Mouse (Mus musculus) adrenal gland, postnatal 0 days (tissue): ENCODE measurements around the gene Ogfod3. TPM values are rescaled to one million over a fixed set of nuclear protein-coding genes. Genes with fewer than 3 reads are reported as not detected.

ENCODE experiments used
- polyA plus RNA-seq: library from polyadenylated mRNA; unstranded; fragments of >200 nt; fragmentation: Nextera tagmentation; extraction: Ambion mirVana; gene quantifications from 2 replicates; pipeline ENCODE4 v1.2.1, GENCODE M21; 2015

Gene Ogfod3
- polyA plus RNA-seq = 29.3 and 40.0 TPM in 2 replicates

DNA sequence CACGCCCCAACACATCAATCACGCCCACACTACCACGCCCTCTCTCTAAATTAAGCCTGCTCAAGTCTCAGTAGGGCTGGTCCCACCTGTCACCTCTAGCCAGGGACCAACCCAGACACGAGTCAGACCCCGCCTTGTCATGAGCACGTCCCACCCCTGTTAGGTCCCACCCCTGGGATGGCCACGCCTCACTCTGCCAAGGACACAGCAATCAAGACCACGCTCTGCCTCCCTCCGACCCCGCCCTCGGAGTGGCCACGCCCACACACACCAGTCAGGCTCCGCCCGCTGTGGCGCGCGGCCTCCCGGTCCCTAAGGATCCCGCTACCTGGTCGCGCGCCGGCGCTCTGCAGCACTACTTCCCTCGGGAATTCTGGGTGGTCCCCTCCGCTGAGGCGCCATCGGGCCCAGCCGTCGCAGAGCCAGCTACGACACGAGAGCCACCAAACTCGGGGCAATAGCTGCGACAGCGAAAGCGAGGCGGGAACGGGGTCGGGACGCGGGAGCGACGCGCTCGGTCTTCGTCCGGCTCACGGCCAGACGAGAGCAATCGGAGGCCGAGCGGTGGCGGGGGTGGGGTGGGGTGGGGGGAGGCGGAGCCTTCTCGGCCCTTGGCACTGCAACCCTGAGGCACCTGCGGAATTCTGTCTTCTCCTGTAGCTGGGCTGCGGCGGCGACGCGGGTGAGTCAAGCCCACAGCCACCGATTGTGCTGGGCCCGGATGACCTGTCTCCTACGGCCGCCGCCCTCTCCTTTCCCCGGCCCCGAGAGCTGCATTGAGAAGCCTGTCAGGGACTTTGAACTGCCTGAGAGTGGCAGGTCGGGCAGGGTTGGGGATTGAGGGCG, at the start of gene Ogfod3, which contains the start of gene Hexdc:
Ogfod3 (minus strand) TSS at position 551 of the 846 bp plus-strand sequence.
Hexdc (plus strand) TSS at position 273 of the 846 bp plus-strand sequence.

DNA sequence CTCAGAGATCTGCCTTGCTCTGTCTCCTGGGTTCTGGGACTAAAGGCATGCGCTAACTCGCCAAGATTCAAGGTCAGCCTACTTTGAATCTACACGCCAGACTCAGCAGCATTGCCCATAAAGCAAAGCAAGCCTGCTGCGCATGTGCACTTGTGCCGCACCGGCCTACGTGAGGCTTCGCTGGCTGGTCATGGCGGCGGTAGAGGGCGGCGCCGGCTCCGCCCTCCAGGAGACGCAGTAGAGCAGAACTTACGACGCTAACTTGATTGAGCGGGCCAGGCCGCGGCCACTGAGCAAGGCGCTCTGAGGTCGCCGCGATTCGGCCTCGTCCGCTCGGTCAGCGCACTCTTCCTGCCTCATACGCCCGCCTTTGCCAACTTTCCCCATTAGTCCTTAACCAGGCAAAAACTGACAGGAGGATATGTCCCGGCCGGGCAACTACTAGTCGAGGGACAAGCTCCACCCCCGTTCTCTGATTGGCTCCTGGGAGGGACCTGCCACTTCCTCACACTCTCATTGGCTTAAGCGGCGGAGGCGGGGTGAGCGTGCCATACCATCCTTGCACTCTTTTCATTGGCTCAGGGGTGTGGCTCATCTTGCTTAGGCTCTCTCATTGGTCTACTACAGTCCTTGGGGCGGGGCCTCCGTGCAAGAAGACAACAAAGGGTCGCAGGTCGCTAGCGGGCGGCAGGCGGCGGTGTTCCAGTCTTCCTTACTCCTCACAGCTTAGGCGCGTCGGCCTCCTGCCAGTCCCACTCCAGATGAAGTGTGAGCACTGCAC, 32.2 kb upstream of the Ogfod3 start, which contains the start of gene Narf:
Narf (plus strand) TSS at position 690 of the 781 bp plus-strand sequence.

GRCm38 (mm10) chr11:121229018-121229439, 24.5 kb upstream of the Ogfod3 start, which contains the start of gene Cybc1:
Gene Cybc1 (minus strand): TSS chr11:121229322.

GRCm38 (mm10) chr11:121159971-121160370, 44.5 kb downstream of the Ogfod3 start, which contains the start of gene Uts2r:
Gene Uts2r (plus strand): TSS chr11:121160271.

GRCm38 (mm10) chr11:121145865-121146264, 58.6 kb downstream of the Ogfod3 start, which contains the start of gene Tex19.1:
Gene Tex19.1 (plus strand): TSS chr11:121146143.

Other genes starting within 250 kb of the Ogfod3 start
- 53.8 and 75.9 TPM in 2 replicates for gene Csnk1d, start 213.4 kb downstream of the Ogfod3 start, polyA plus RNA-seq
- gene Cd7, start 165.3 kb downstream of the Ogfod3 start, polyA plus RNA-seq = 0.73 and 0.98 TPM in 2 replicates
- gene Sectm1b, start 141.1 kb downstream of the Ogfod3 start, polyA plus RNA-seq = 1.3 TPM in 1 of 2 replicates, not detected in the other
- gene Sectm1a, start 123.5 kb downstream of the Ogfod3 start, polyA plus RNA-seq = 0.76 and 1.1 TPM in 2 replicates
- 0.16 TPM in 1 of 2 replicates, not detected in the other for gene Tex19.2, start 86.0 kb downstream of the Ogfod3 start, polyA plus RNA-seq
- gene Tex19.1, start 58.6 kb downstream of the Ogfod3 start, polyA plus RNA-seq = not detected in 2 replicates
- gene Uts2r, start 44.4 kb downstream of the Ogfod3 start, polyA plus RNA-seq = 0.09 TPM in 1 of 2 replicates, not detected in the other
- gene Hexdc, start 278 bp downstream of the Ogfod3 start, polyA plus RNA-seq = 6.9 and 7.4 TPM in 2 replicates
- gene Cybc1, start 24.6 kb upstream of the Ogfod3 start, polyA plus RNA-seq = 22.0 and 26.4 TPM in 2 replicates
- 13.6 and 15.3 TPM in 2 replicates for gene Narf, start 32.5 kb upstream of the Ogfod3 start, polyA plus RNA-seq
- gene Foxk2, start 55.3 kb upstream of the Ogfod3 start, polyA plus RNA-seq = 4.8 and 5.8 TPM in 2 replicates
- gene Wdr45b, start 149.7 kb upstream of the Ogfod3 start, polyA plus RNA-seq = 74.8 and 82.6 TPM in 2 replicates
- 10.2 and 12.2 TPM in 2 replicates for gene Rab40b, start 183.5 kb upstream of the Ogfod3 start, polyA plus RNA-seq
- 4.5 and 6.8 TPM in 2 replicates for gene Fn3krp, start 216.7 kb upstream of the Ogfod3 start, polyA plus RNA-seq
- 1.5 and 2.4 TPM in 2 replicates for gene Fn3k, start 230.2 kb upstream of the Ogfod3 start, polyA plus RNA-seq
- 26.7 and 29.1 TPM in 2 replicates for gene Tbcd, start 247.2 kb upstream of the Ogfod3 start, polyA plus RNA-seq